Mouse (Mus musculus) bone marrow, adult 2 months (tissue): ENCODE data around the gene Ube2v1. TPM values are rescaled to one million over a fixed set of nuclear protein-coding genes. Genes with fewer than 3 reads are reported as not detected.

Experiments used
- H3K27ac ChIP-seq: fragments of 200-500 bp; 2 replicates; pipeline ENCODE4 v1.5.1; 2012; ENCODE audit warnings: low read depth, mild to moderate bottlenecking, control low read depth, inconsistent platforms, low read length; ENCODE audit not compliant: control insufficient read depth, poor library complexity, insufficient read depth
- H3K4me1 ChIP-seq: fragments of 200-500 bp; 2 replicates; pipeline ENCODE4 v1.6.1; 2011; ENCODE audit warnings: low read length; ENCODE audit not compliant: control insufficient read depth, insufficient read depth
- H3K4me3 ChIP-seq: fragments of 200-500 bp; replicated peaks from 2 replicates; pipeline ENCODE3; 2011; ENCODE audit warnings: mild to moderate bottlenecking, low read depth, low read length, control low read depth; ENCODE audit not compliant: control insufficient read depth
- CTCF ChIP-seq: fragments of 200-500 bp; IDR thresholded peaks from 2 replicates; pipeline ENCODE4 v1.5.1; 2011; ENCODE audit warnings: low read length, control low read depth; ENCODE audit not compliant: control insufficient read depth, insufficient read depth
- POLR2A ChIP-seq: fragments of 200-500 bp; IDR thresholded peaks from 2 replicates; pipeline ENCODE4 v1.6.1; 2011; ENCODE audit warnings: low read depth, mild to moderate bottlenecking, control low read depth, low read length, borderline replicate concordance; ENCODE audit not compliant: control insufficient read depth
- WGBS: fragments of 180-500 bp; shearing (Covaris S2); methylation state at CpG from one replicate; pipeline ENCODE4 v1.1.7; 2018; 5-methylcytosine and 5-hydroxymethylcytosine counted together
- polyA plus RNA-seq: library from polyadenylated mRNA; stranded (reverse); fragments of >200 nt; gene quantifications from 2 replicates; pipeline ENCODE4 v1.2.4, GENCODE M21; 2011; ENCODE audit warnings: low replicate concordance; ENCODE audit not compliant: missing spikeins, insufficient read depth, insufficient read length

Gene Ube2v1
- polyA plus RNA-seq, 1 experiment = 124 TPM

DNA sequence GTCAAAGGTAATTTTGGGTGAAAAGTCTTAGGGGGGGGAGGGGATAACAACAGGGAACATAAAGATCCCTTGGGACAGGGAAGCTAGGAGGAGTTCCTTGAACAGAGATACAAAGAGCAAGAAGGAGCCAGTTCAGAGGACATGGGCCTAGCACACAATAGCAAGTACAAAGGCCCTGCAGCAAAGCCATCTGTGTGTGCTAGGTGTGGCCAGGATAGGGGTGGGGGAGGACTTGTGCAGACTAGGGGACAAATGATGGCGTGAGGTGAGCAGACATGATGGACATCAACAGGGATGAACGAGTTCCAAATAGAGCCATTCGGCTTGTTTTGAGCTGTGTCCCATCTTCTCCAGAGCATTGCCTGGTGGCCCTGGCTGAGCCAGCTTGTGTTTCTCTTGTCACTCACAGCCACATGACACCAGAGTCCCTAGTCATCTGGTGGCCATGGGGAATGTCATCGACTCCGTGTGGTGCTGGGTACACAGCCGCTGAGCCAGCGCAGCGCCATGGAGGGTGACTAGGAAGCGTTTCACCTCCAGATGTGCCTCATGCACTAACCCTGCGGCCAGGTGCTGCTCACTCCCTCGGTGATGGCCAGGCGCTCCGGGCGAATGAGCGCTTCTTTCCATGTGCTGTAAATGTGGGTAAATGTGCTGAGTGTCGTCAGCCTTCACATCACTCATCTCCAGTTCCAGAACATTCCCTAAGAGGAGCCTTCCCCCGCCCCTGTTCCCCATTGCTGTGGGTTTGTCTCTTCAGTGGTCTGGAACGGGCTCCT is 60.3 kb downstream of the Ube2v1 start:
- WGBS = 90% methylated on average over 18 of the region's 18 CpGs
- Histone ChIP-seq H3K4me1 (no peaks in the 10 kb centered on the region), H3K4me3 (no peak overlapping the region), H3K27ac (no peak overlapping the region)
- no peak for TF ChIP-seq POLR2A
- TF ChIP-seq CTCF = no peak

DNA sequence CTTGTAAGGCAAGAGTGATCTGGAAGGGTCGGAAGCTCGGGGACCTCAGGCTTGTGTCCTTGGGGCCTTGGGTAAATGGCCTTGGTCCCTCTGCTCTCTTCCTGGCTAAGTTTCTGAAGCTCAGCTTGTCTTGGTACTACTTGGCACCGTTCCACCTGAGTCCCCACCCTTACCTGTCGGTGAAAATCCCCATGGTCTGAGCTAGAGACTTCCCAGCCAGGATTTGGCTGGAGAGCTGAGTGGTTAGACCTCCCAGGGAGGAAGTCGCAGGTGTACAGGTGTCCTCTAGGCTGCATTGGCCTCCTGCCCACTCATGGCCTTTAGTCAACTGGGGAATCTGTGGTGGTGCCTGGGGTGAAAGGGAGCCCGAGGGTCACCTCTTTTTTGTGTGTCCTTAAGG is 61.1 kb downstream of the Ube2v1 start:
- H3K4me3 ChIP-seq = no peak overlapping the region
- TF ChIP-seq CTCF = no peak
- TF ChIP-seq POLR2A = no peak
- 80% methylated on average over 6 of the region's 6 CpGs for WGBS
- no peak overlapping the region; the same call in 1 of the 2 replicates for H3K27ac ChIP-seq
- H3K4me1 ChIP-seq = no peaks in the 10 kb centered on the region

DNA sequence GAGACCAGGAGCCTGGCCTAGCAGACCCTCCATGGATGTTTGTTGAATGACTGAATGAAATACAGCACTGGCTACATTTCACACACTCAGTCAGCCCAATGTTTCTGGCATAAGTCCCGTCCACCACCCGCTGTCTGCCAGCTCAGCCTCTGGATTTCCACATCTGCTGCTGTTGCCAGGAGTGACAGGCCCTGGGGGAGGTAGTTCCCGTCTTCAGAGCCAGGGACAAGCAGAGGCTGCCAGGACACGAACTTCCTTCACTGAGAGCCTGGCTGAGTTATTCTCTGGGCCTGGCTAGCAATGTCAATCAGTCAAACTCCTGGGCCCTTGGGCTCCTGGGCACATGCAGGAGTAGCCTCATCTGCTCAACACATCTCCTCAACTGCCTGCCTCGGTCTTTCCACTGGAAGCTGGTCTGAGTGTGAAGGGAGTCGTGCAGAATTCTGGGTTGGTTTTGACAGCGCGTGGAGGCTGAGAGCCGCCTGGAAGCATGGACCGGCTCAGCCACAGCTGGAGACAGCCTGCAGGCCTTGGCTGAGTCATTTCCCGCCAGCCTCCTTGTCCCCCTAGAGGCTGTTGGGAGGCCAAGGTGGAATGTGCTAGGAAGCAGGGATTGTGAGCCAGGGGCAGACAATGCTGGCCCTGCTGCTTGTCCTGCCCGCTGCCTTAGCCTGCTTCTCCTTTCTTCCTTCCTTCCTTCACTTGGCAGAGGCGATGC is 61.8 kb downstream of the Ube2v1 start:
- Histone ChIP-seq H3K4me3 (no peak overlapping the region), H3K4me1 (no peaks in the 10 kb centered on the region), H3K27ac (peak overlapping the region; percentile 16; the same call in 1 of the 2 replicates)
- WGBS = 50% methylated on average over 13 of the region's 13 CpGs
- TF ChIP-seq CTCF (no peak), POLR2A (no peak)

DNA sequence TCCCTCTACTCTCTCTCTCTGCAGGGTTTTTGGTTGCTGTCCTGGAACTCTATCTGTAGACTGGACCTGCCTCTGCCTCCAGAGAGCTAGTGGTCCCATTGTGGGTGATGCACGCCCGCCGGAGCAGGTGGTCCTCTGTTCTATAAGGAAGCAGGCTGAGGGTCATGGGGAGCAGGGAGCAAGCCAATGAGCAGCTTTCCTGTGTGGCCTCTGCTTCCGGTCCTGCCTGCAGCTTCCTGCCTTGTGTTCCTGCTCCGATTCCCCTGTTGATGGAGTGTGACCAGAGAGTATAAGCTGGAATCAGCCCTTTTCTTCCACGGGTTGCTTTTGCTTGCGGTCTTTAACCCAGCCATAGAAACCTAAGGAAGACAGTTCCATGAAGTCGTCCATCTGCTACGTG is 63.8 kb downstream of the Ube2v1 start:
- Histone ChIP-seq H3K4me1 (no peaks in the 10 kb centered on the region), H3K27ac (no peak overlapping the region), H3K4me3 (no peak overlapping the region)
- no peak for TF ChIP-seq POLR2A
- no peak for TF ChIP-seq CTCF
- WGBS = 63% methylated on average over 9 of the region's 9 CpGs

DNA sequence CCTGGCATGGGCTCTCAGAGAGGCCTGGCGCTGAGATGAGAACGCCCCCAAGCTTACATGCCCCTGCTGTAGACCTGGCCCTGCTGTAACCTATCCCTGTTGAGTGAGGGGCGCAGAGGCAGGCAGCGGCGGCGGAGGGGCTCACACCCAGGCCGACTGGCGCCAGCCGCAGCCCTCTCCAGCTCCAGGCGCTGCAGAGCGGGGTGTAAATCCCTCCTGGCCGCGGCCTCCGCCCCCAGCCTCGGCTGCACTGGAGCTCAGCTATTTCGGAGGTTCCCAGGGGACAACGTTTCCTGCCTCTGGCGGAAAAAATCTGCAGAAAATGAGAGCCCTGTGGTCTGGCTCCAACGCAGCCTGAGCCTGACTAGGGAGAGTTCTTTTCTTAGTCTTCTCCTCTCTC is 66.2 kb downstream of the Ube2v1 start:
- TF ChIP-seq CTCF (no peak), POLR2A (no peak)
- Histone ChIP-seq H3K27ac (no peak overlapping the region), H3K4me3 (no peak overlapping the region)

DNA sequence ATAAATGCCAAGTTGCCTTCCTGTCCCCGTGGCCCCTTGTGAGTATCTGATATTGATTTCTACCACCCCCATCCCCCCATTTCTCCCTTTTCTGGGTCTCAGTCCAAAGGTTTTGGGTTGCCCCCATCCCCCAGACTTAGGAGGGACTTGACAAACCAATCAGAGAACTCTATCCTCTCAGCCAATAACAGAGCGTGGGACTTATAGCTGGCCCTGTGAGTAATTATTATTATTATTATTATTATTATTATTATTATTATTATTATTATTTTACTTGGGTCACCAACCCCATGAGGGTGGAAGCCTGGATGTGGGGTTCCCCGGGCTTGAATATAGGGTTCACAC is 66.6 kb downstream of the Ube2v1 start:
- no peaks in the 10 kb centered on the region for H3K4me1 ChIP-seq
- no peak overlapping the region for H3K4me3 ChIP-seq
- no peak overlapping the region for H3K27ac ChIP-seq
- WGBS = 66% methylated on average over 3 of the region's 3 CpGs
- TF ChIP-seq POLR2A (no peak), CTCF (no peak)

More for the DNA sequence above, 66.2 kb downstream of the Ube2v1 start:
- no peaks in the 10 kb centered on the region for H3K4me1 ChIP-seq
- WGBS = 61% methylated on average over 19 of the region's 19 CpGs

DNA sequence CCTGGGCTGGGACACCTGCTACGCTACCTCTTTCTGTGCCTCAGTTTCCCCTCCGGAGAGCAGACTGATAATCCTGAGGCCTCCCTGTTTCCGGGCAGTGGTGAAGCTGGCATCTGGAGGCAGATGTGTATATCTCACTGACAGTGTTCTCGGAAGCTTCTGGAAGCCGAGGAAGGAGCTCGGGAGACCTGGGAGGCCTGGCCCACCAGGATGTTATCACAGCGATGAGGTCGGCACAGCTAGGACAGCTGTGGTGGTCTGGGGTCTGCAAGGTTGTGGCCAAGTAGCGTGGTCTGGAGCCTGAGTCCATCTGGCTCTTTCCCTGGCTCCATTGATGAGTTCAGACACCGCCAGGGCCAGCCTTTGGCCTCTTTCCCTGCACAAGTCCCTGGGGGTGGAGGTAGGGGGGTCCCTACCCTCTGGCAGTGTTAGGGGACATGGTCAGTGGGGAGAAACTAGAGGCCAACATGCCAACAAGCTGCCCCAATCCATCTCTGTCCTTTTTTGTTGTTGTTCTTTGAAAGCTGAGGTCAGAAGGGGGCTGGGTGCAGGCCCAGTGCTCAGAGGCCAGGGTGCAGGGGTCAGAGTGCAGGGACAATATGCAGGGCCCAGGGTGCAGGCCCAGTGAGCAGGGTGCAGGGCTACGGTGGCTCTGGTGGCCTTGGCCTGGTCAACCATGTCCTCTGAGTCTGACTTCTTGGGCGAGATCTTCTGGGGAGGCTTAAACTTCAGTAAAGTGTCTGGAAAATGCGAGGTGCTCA is 67.2 kb downstream of the Ube2v1 start:
- WGBS = 85% methylated on average over 13 of the region's 13 CpGs
- Histone ChIP-seq H3K4me3 (no peak overlapping the region), H3K4me1 (no peaks in the 10 kb centered on the region), H3K27ac (no peak overlapping the region)
- TF ChIP-seq POLR2A = no peak
- TF ChIP-seq CTCF = no peak

DNA sequence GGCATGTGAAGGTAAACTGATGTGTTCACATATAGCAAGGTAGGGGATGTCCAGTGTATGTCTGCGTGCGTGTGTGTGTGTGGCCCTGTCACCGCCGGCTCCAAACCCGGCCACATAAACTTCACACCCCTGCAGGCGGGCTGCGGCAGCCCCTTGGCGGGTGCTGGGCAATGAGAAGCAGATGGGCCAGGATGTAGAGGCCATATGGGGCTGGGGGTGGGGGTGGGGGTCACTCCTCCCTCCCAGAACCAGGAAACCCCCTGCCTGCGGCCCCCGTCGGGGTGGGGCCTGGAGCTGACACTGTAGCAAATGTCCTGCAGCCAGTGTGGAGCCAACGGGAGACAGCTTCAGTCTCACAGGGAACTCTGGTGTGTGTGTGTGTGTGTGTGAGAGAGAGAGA is 68.2 kb downstream of the Ube2v1 start:
- Histone ChIP-seq H3K27ac (no peak overlapping the region), H3K4me3 (no peak overlapping the region), H3K4me1 (no peaks in the 10 kb centered on the region)
- no peak for TF ChIP-seq CTCF
- TF ChIP-seq POLR2A = no peak
- WGBS = 79% methylated on average over 12 of the region's 12 CpGs
